Mouse (Mus musculus) brain, embryonic 14.5 days (tissue): ENCODE measurements around the gene Zfp365.

Experiments
- CTCF ChIP-seq: fragments of 200-500 bp; IDR thresholded peaks from 2 replicates; pipeline ENCODE4 v1.5.1; 2012; ENCODE audit warnings: inconsistent platforms, mild to moderate bottlenecking, moderate library complexity, borderline replicate concordance; ENCODE audit not compliant: insufficient read depth, insufficient read length; ENCODE audit errors: extremely low read depth
- POLR2A ChIP-seq: fragments of 200-500 bp; IDR thresholded peaks from 2 replicates; pipeline ENCODE4 v1.6.1; 2012; ENCODE audit warnings: mild to moderate bottlenecking, inconsistent platforms, borderline replicate concordance; ENCODE audit not compliant: poor library complexity, insufficient read depth, insufficient read length, severe bottlenecking; ENCODE audit errors: extremely low read depth

- TF ChIP-seq CTCF (no peak), POLR2A (no peak)
Observed at GRCm38 (mm10) chr10:67959982-67960381, 47.5 kb upstream of the Zfp365 start.
